ENCODE assay signal across 7 mouse cellular contexts in genomic region chr6:29177901-29178879, GRCm38 (mm10). TPM values are rescaled to one million over a fixed set of nuclear protein-coding genes. Genes with fewer than 3 reads are reported as not detected.
DNase-seq lines count a peak whose midpoint lies in the region; ATAC-seq and TF ChIP-seq lines count a peak whose summit lies in the region.

No protein-coding gene starts in this region.

- no peak for TF ChIP-seq POLR2A in embryonic fibroblast, embryonic 13.5 days (IDR thresholded peaks at IDR 0.05; ENCODE audit: low read depth, low read length)

- peaks cover 34% of the 10 kb centered on the region for H3K4me1 ChIP-seq in megakaryocyte, embryonic 14.5 days
- H3K4me1 ChIP-seq in embryonic fibroblast, embryonic 13.5 days (ENCODE audit: control insufficient read depth, insufficient read depth, low read length), result no peaks in the 10 kb centered on the region
- H3K4me1 ChIP-seq in limb, embryonic 10.5 days, result peaks cover 48% of the 10 kb centered on the region

- no peak overlapping the region for H3K27ac ChIP-seq in embryonic fibroblast, embryonic 13.5 days (ENCODE audit: insufficient read depth, low read length)
- peak overlapping the region; percentile 84 for H3K27ac ChIP-seq in limb, embryonic 10.5 days

- ATAC-seq in megakaryocyte, adult 5-6 weeks (ENCODE audit: poor library complexity, severe bottlenecking), result no peak
- ATAC-seq in monocyte, adult 5-6 weeks (replicated peaks; ENCODE audit: insufficient number of reproducible peaks, low FRiP score, low TSS enrichment, poor library complexity, severe bottlenecking), result no peak

- peaks cover 4% of the 10 kb centered on the region for H3K9me3 ChIP-seq in megakaryocyte, embryonic 14.5 days
- H3K9me3 ChIP-seq in limb, embryonic 10.5 days (replicated peaks), result no peaks in the 10 kb centered on the region

- H3K4me3 ChIP-seq in megakaryocyte, embryonic 14.5 days (replicated peaks), result peak overlapping the region; percentile 91
- peak overlapping the region; percentile 50; the same call in 1 of the 2 replicates for H3K4me3 ChIP-seq in embryonic fibroblast, embryonic 13.5 days (ENCODE audit: insufficient read depth, low read length)
- peak overlapping the region; percentile 74 for H3K4me3 ChIP-seq in limb, embryonic 10.5 days

- no peaks in the 10 kb centered on the region for H3K36me3 ChIP-seq in megakaryocyte, embryonic 14.5 days (replicated peaks; ENCODE audit: low read length)
- no peaks in the 10 kb centered on the region for H3K36me3 ChIP-seq in limb, embryonic 10.5 days
- H3K36me3 ChIP-seq in splenic B cell, adult 2 months (ENCODE audit: control insufficient read depth, insufficient read depth, low read length, poor library complexity, severe bottlenecking), result no peaks in the 10 kb centered on the region

- H3K27me3 ChIP-seq in megakaryocyte, embryonic 14.5 days (replicated peaks), result peaks cover 95% of the 10 kb centered on the region
- peaks cover 75% of the 10 kb centered on the region for H3K27me3 ChIP-seq in limb, embryonic 10.5 days (ENCODE audit: low read depth, poor library complexity, severe bottlenecking)
- no peaks in the 10 kb centered on the region for H3K27me3 ChIP-seq in splenic B cell, adult 2 months (ENCODE audit: control insufficient read depth, insufficient read depth, low read length, poor library complexity, severe bottlenecking)

- peak; percentile 52 for DNase-seq in limb, embryonic 10.5 days (ENCODE audit: low spot score)
- peak; percentile 56 for DNase-seq in splenic B cell, adult 2 months (ENCODE audit: low read depth, low spot score)
- DNase-seq in ovary, adult 18-20 months (ENCODE audit: low spot score), result no peak

- 8% methylated on average over 17 of the region's 17 CpGs for WGBS in limb, embryonic 10.5 days

- TF ChIP-seq CTCF in embryonic fibroblast, embryonic 13.5 days (IDR thresholded peaks at IDR 0.05; ENCODE audit: borderline replicate concordance, insufficient read depth, low read length), result no peak

RNA-seq across cellular contexts. Expression of gene Prrt4, which starts 1.2 kb away (rescaled TPM):
- 36.9 and 51.1 TPM in 2 replicates for polyA plus RNA-seq in megakaryocyte, embryonic 14.5 days (2012; ENCODE audit: insufficient read depth, low replicate concordance)
- total RNA-seq in megakaryocyte, adult 5-6 weeks (2015), result not detected in 2 replicates
- total RNA-seq in megakaryocyte, adult 5-6 weeks (2017), result not detected in 2 replicates
- polyA plus RNA-seq in embryonic fibroblast, embryonic 13.5 days (2011; ENCODE audit: insufficient read length, low read depth, missing spikeins), result 0.16 and 0.33 TPM in 2 replicates
- 2.0 and 3.7 TPM in 2 replicates for polyA plus RNA-seq in limb, embryonic 10.5 days (2016; fragmentation: Nextera tagmentation; extraction: Ambion mirVana)
- not detected in 3 replicates for total RNA-seq in monocyte, adult 5-6 weeks (2017)

RNA-seq across cellular contexts. Expression of gene Rbm28, which starts 13.4 kb away (rescaled TPM):
- polyA plus RNA-seq in megakaryocyte, embryonic 14.5 days (2012; ENCODE audit: insufficient read depth, low replicate concordance), result 0.61 and 10.4 TPM in 2 replicates
- 29.2 and 29.6 TPM in 2 replicates for total RNA-seq in megakaryocyte, adult 5-6 weeks (2015)
- total RNA-seq in megakaryocyte, adult 5-6 weeks (2017), result 27.3 and 33.9 TPM in 2 replicates
- 44.9 and 49.9 TPM in 2 replicates for polyA plus RNA-seq in embryonic fibroblast, embryonic 13.5 days (2011; ENCODE audit: insufficient read length, low read depth, missing spikeins)
- polyA plus RNA-seq in limb, embryonic 10.5 days (2016; fragmentation: Nextera tagmentation; extraction: Ambion mirVana), result 51.1 and 52.9 TPM in 2 replicates
- total RNA-seq in monocyte, adult 5-6 weeks (2017), result 50.0 to 66.4 TPM (median 59.6 TPM) in 3 replicates

RNA-seq across cellular contexts. Expression of gene Impdh1, which starts 38.0 kb away (rescaled TPM):
- 281 and 443 TPM in 2 replicates for polyA plus RNA-seq in megakaryocyte, embryonic 14.5 days (2012; ENCODE audit: insufficient read depth, low replicate concordance)
- total RNA-seq in megakaryocyte, adult 5-6 weeks (2015), result 7.8 and 12.0 TPM in 2 replicates
- 9.0 and 11.6 TPM in 2 replicates for total RNA-seq in megakaryocyte, adult 5-6 weeks (2017)
- 34.4 and 36.5 TPM in 2 replicates for polyA plus RNA-seq in embryonic fibroblast, embryonic 13.5 days (2011; ENCODE audit: insufficient read length, low read depth, missing spikeins)
- polyA plus RNA-seq in limb, embryonic 10.5 days (2016; fragmentation: Nextera tagmentation; extraction: Ambion mirVana), result 56.7 and 66.9 TPM in 2 replicates
- total RNA-seq in monocyte, adult 5-6 weeks (2017), result 16.4 to 27.6 TPM (median 22.7 TPM) in 3 replicates
